Mouse (Mus musculus) midbrain, embryonic 16.5 days (tissue): ENCODE measurements at regions not wholly inside any gene's neighbourhood (a gene's known extent, or its start where the extent isn't known, plus 50 kb on each side); places are given as distances from the start of the nearest gene placed in this dataset.

Experiments
- ATAC-seq: fragments of 200-750 bp; cut with Nextera tagmentation; 2 replicates; pipeline ENCODE4 v1.8.0; 2017; ENCODE audit warnings: moderate TSS enrichment
- H3K27ac ChIP-seq: fragments of 300-500 bp; sonication (generic); 2 replicates; pipeline ENCODE4 v1.5.1; 2014; ENCODE audit warnings: mild to moderate bottlenecking, low read length, mixed read lengths
- H3K27me3 ChIP-seq: fragments of 300-500 bp; sonication (generic); 2 replicates; pipeline ENCODE4 v1.6.1; 2014; ENCODE audit warnings: low read depth, low read length, mixed read lengths; ENCODE audit not compliant: control insufficient read depth, insufficient read depth
- H3K36me3 ChIP-seq: fragments of 300-500 bp; sonication (generic); 2 replicates; pipeline ENCODE4 v1.6.1; 2014; ENCODE audit warnings: mild to moderate bottlenecking, low read length, moderate library complexity, mixed read lengths; ENCODE audit not compliant: control insufficient read depth, insufficient read depth
- H3K4me1 ChIP-seq: fragments of 300-500 bp; sonication (generic); 2 replicates; pipeline ENCODE4 v1.6.1; 2014; ENCODE audit warnings: mild to moderate bottlenecking, low read length, mixed read lengths; ENCODE audit not compliant: control insufficient read depth, insufficient read depth
- H3K4me2 ChIP-seq: fragments of 300-500 bp; sonication (generic); 2 replicates; pipeline ENCODE4 v1.6.1; 2014; ENCODE audit warnings: mild to moderate bottlenecking, low read length, mixed read lengths
- H3K4me3 ChIP-seq: fragments of 300-500 bp; sonication (generic); 2 replicates; pipeline ENCODE4 v1.5.1; 2014; ENCODE audit warnings: low read depth, mild to moderate bottlenecking, low read length, moderate library complexity, mixed read lengths
- H3K9ac ChIP-seq: fragments of 300-500 bp; sonication (generic); 2 replicates; pipeline ENCODE4 v1.6.1; 2014; ENCODE audit warnings: low read depth, low read length, mixed read lengths
- H3K9me3 ChIP-seq: fragments of 300-500 bp; sonication (generic); replicated peaks from 2 replicates; pipeline ENCODE4 v1.6.1; 2014; ENCODE audit warnings: mild to moderate bottlenecking, low read length, mixed read lengths; ENCODE audit not compliant: control insufficient read depth, poor library complexity, severe bottlenecking
- WGBS: fragments of 180-500 bp; shearing (Covaris S2); extraction: QIAGEN DNeasy Blood & Tissue Kit; methylation state at CpG from one replicate; pipeline ENCODE4 v1.1.7; 2014; 5-methylcytosine and 5-hydroxymethylcytosine counted together

- WGBS: 89% methylated on average over 13 of the region's 13 CpGs
- H3K9ac ChIP-seq: no peak overlapping the region
- H3K27ac ChIP-seq: no peak overlapping the region
- no peaks in the 10 kb centered on the region for H3K36me3 ChIP-seq
- ATAC-seq: no peak
- no peak overlapping the region for H3K4me2 ChIP-seq
- no peaks in the 10 kb centered on the region for H3K4me1 ChIP-seq
- H3K27me3 ChIP-seq: no peaks in the 10 kb centered on the region
- no peak overlapping the region for H3K4me3 ChIP-seq
- H3K9me3 ChIP-seq: no peaks in the 10 kb centered on the region
Measured at GRCm38 (mm10) chr3:137077718-137078599, 262.9 kb upstream of the Emcn start.

GRCm38 (mm10) chr3:137078600-137078975, 262.3 kb upstream of the Emcn start:
- 82% methylated on average over 3 of the region's 3 CpGs for whole genome bisulfite sequencing
- H3K27me3 ChIP-seq: no peaks in the 10 kb centered on the region
- no peaks in the 10 kb centered on the region for H3K9me3 ChIP-seq
- H3K9ac ChIP-seq: no peak overlapping the region
- no peak for ATAC-seq
- H3K4me1 ChIP-seq: no peaks in the 10 kb centered on the region
- no peaks in the 10 kb centered on the region for H3K36me3 ChIP-seq
- no peak overlapping the region for H3K4me3 ChIP-seq
- no peak overlapping the region for H3K4me2 ChIP-seq
- no peak overlapping the region for H3K27ac ChIP-seq

GRCm38 (mm10) chr3:137086896-137087295, 254.0 kb upstream of the Emcn start:
- Histone ChIP-seq H3K27me3 (no peaks in the 10 kb centered on the region), H3K27ac (no peak overlapping the region)

GRCm38 (mm10) chr3:137100627-137101404, 240.1 kb upstream of the Emcn start:
- no peaks in the 10 kb centered on the region for H3K4me1 ChIP-seq
- H3K4me2 ChIP-seq: no peak overlapping the region
- no peak overlapping the region for H3K4me3 ChIP-seq
- WGBS: 60% methylated on average over 4 of the region's 4 CpGs
- H3K36me3 ChIP-seq: no peaks in the 10 kb centered on the region
- H3K9me3 ChIP-seq: no peaks in the 10 kb centered on the region
- no peak overlapping the region for H3K9ac ChIP-seq
- no peak for ATAC-seq
- H3K27ac ChIP-seq: no peak overlapping the region
- H3K27me3 ChIP-seq: no peaks in the 10 kb centered on the region

More at GRCm38 (mm10) chr3:137086896-137087295, 254.0 kb upstream of the Emcn start:
- Histone ChIP-seq H3K4me3 (no peak overlapping the region), H3K4me2 (no peak overlapping the region), H3K9me3 (no peaks in the 10 kb centered on the region), H3K36me3 (no peaks in the 10 kb centered on the region), H3K4me1 (no peaks in the 10 kb centered on the region), H3K9ac (no peak overlapping the region)
- WGBS: 93% methylated on average over 8 of the region's 8 CpGs
- ATAC-seq: no peak

GRCm38 (mm10) chr3:137105930-137106329, 234.9 kb upstream of the Emcn start:
- Histone ChIP-seq H3K4me1 (no peaks in the 10 kb centered on the region), H3K27ac (no peak overlapping the region), H3K9me3 (no peaks in the 10 kb centered on the region), H3K36me3 (no peaks in the 10 kb centered on the region), H3K4me3 (no peak overlapping the region), H3K4me2 (no peak overlapping the region), H3K9ac (no peak overlapping the region), H3K27me3 (no peaks in the 10 kb centered on the region)
- ATAC-seq: no peak
- 92% methylated on average over 1 of the region's 1 CpGs for WGBS

- no peak for ATAC-seq
- WGBS: 96% methylated on average over 2 of the region's 2 CpGs
- Histone ChIP-seq H3K4me2 (no peak overlapping the region), H3K36me3 (no peaks in the 10 kb centered on the region), H3K4me1 (no peaks in the 10 kb centered on the region), H3K27me3 (no peaks in the 10 kb centered on the region), H3K27ac (no peak overlapping the region), H3K4me3 (no peak overlapping the region), H3K9ac (no peak overlapping the region), H3K9me3 (no peaks in the 10 kb centered on the region)
Measured at GRCm38 (mm10) chr3:137108197-137108596, 232.7 kb upstream of the Emcn start.

- Histone ChIP-seq H3K4me3 (no peak overlapping the region), H3K9me3 (no peaks in the 10 kb centered on the region), H3K27me3 (no peaks in the 10 kb centered on the region), H3K4me2 (no peak overlapping the region), H3K9ac (no peak overlapping the region), H3K36me3 (no peaks in the 10 kb centered on the region), H3K4me1 (no peaks in the 10 kb centered on the region), H3K27ac (no peak overlapping the region)
- WGBS: 93% methylated on average over 9 of the region's 9 CpGs
- no peak for ATAC-seq
Measured at GRCm38 (mm10) chr3:137109786-137110185, 231.1 kb upstream of the Emcn start.

- no peak overlapping the region for H3K27ac ChIP-seq
- H3K36me3 ChIP-seq: no peaks in the 10 kb centered on the region
- H3K27me3 ChIP-seq: no peaks in the 10 kb centered on the region
- no peaks in the 10 kb centered on the region for H3K4me1 ChIP-seq
- no peak overlapping the region for H3K9ac ChIP-seq
- ATAC-seq: no peak
- no peaks in the 10 kb centered on the region for H3K9me3 ChIP-seq
- WGBS: 86% methylated on average over 4 of the region's 4 CpGs
- H3K4me2 ChIP-seq: no peak overlapping the region
- H3K4me3 ChIP-seq: no peak overlapping the region
Measured at GRCm38 (mm10) chr3:137110485-137110884, 230.4 kb upstream of the Emcn start.

GRCm38 (mm10) chr3:137129967-137130366, 210.9 kb upstream of the Emcn start:
- Histone ChIP-seq H3K4me3 (no peak overlapping the region), H3K27ac (no peak overlapping the region), H3K36me3 (no peaks in the 10 kb centered on the region), H3K4me1 (no peaks in the 10 kb centered on the region), H3K27me3 (no peaks in the 10 kb centered on the region), H3K9ac (no peak overlapping the region), H3K9me3 (no peaks in the 10 kb centered on the region), H3K4me2 (no peak overlapping the region)
- ATAC-seq: no peak
- 82% methylated on average over 4 of the region's 4 CpGs for WGBS
